Mouse (Mus musculus): ENCODE measurements around the gene Cdh13. TPM values are rescaled to one million over a fixed set of nuclear protein-coding genes. Genes with fewer than 3 reads are reported as not detected.
A peak's percentile ranks its signal among the peaks of the same experiment; 100 is the strongest.

The Cdh13 gene
- polyA plus RNA-seq, 1 experiment from 2014 or later = 5.6 TPM

DNA sequence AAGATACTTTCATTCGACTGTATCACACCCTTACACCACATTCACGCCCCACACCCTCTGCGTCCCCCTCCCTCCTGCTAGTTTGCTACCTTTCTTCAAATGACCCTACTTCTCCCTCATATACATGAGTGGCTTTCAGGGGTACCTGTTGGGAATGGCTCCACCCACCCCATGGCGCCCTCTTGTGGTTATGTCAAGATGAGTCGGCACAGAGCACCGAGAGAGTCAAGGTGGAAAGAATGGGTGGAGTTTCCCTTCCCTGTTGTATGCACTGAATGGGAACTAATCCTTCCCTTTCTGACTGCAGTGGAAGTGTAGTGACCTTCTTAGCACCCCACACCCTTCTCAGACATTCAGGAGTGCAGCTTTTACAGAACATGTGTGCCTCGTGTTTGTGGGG is 51.4 kb downstream of the Cdh13 start:
- Histone ChIP-seq H3K9me3 (ENCODE audit: control insufficient read depth) (no peaks in the 10 kb centered on the region), H3K4me3 (ENCODE audit: low read depth, low read length) (no peak overlapping the region), H3K9ac (ENCODE audit: low read depth, low read length) (no peak overlapping the region), H3K27me3 (replicated peaks; ENCODE audit: control insufficient read depth, insufficient read depth, low read length) (no peaks in the 10 kb centered on the region), H3K4me1 (replicated peaks; ENCODE audit: control insufficient read depth, insufficient read depth, low read length) (no peaks in the 10 kb centered on the region), H3K4me2 (replicated peaks; ENCODE audit: low read depth) (no peak overlapping the region), H3K27ac (ENCODE audit: low read depth, low read length) (no peak overlapping the region), H3K36me3 (ENCODE audit: control insufficient read depth, insufficient read depth) (no peaks in the 10 kb centered on the region)
- 78% methylated on average over 7 of the region's 7 CpGs for WGBS
- no peak for ATAC-seq
- peak; percentile 41; the same call in 1 of the 2 replicates for TF ChIP-seq CTCF (IDR thresholded peaks at IDR 0.05; ENCODE audit: low read depth)

DNA sequence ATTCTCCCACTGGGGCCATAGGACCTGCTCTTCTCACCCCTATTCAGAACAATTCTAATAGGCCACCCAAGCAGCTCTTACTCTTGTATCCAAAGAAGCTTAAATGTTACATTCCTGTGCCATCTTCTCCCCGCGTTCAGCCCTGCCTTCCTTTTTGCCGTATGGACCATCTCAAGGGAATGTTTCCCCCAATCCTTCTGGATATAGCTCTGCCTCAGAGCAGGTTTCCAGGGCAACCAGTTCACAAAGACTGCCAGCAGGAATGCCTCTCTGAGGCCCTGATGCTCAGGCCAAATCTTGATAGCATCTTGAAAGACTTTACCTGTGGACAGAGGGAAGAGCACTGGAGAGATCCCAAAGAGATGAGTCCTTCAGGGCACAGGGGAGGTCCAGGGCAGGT is 56.2 kb downstream of the Cdh13 start:
- no peak for ATAC-seq
- H3K27ac ChIP-seq (ENCODE audit: low read depth, low read length) = no peak overlapping the region
- H3K36me3 ChIP-seq (ENCODE audit: control insufficient read depth, insufficient read depth) = no peaks in the 10 kb centered on the region
- H3K27me3 ChIP-seq (replicated peaks; ENCODE audit: control insufficient read depth, insufficient read depth, low read length) = no peaks in the 10 kb centered on the region
- H3K4me3 ChIP-seq (ENCODE audit: low read depth, low read length) = no peak overlapping the region
- no peak overlapping the region for H3K4me2 ChIP-seq (replicated peaks; ENCODE audit: low read depth)
- H3K9me3 ChIP-seq (ENCODE audit: control insufficient read depth) = no peaks in the 10 kb centered on the region
- H3K4me1 ChIP-seq (replicated peaks; ENCODE audit: control insufficient read depth, insufficient read depth, low read length) = no peaks in the 10 kb centered on the region
- no peak for TF ChIP-seq CTCF (IDR thresholded peaks at IDR 0.05; ENCODE audit: low read depth)
- H3K9ac ChIP-seq (ENCODE audit: low read depth, low read length) = no peak overlapping the region
- WGBS = 76% methylated on average over 3 of the region's 3 CpGs

DNA sequence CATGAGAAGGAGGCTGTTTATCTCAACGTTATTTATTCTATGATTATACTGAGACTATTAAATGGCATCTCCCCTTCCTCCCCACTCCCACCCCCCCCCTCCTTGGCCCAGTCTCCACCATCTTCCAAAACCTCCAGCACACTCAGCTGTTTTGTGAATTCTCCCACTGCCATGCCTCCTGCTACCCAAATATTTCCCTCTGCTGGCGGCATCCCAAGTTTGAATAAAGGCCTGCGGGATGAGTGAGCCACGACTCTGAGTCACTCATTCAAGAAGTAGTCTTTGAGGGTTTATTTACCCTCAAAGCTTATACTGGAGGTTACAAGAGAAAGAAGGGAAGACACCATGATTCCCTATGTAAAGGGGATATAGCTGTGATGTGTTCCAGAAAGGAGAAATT is 59.7 kb downstream of the Cdh13 start:
- no peak for TF ChIP-seq CTCF (IDR thresholded peaks at IDR 0.05; ENCODE audit: low read depth)
- Histone ChIP-seq H3K4me2 (replicated peaks; ENCODE audit: low read depth) (no peak overlapping the region), H3K9ac (ENCODE audit: low read depth, low read length) (no peak overlapping the region), H3K4me1 (replicated peaks; ENCODE audit: control insufficient read depth, insufficient read depth, low read length) (no peaks in the 10 kb centered on the region; the same call in 1 of the 2 replicates), H3K27ac (ENCODE audit: low read depth, low read length) (no peak overlapping the region), H3K9me3 (ENCODE audit: control insufficient read depth) (no peaks in the 10 kb centered on the region), H3K4me3 (ENCODE audit: low read depth, low read length) (no peak overlapping the region), H3K36me3 (ENCODE audit: control insufficient read depth, insufficient read depth) (no peaks in the 10 kb centered on the region), H3K27me3 (replicated peaks; ENCODE audit: control insufficient read depth, insufficient read depth, low read length) (no peaks in the 10 kb centered on the region)
- 62% methylated on average over 4 of the region's 4 CpGs for WGBS
- no peak for ATAC-seq

DNA sequence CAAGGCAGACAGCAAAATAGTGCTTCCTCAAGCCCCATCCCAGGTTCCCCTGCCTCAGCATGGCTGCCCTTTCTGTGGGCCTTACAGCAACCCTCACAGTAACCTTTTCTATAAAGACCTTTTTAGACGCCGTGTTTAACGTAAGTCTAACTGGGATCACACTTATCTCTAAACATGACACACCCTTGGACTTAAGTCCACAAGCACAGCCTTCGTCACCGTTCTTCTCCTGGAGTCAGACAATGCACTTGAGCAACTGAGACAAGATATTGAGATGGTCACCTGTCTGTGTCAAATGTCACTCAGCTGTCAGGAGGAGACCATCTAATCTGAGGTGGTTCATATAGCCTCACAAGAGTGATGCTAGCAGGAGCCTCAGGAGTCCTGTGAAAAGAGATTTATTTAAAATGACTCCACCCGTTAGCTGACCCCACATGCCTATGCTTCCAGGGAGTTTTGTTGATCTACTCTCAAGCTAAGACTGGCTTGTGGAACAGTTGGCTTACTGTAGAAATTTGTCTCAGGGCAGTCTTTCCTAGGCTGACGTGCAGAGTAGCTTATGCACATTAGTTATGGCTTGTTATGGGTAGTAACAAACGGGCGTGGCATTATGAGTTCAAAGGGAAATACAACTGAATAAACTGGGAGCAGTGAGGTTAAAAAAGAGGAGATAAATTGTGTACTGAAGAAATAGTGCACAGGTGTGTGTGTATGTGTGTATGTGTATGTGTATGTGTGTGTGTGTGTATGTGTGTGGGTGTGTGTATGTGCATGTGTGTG is 65.4 kb downstream of the Cdh13 start:
- WGBS = 48% methylated on average over 9 of the region's 9 CpGs
- Histone ChIP-seq H3K4me2 (replicated peaks; ENCODE audit: low read depth) (peak overlapping the region; percentile 21; the same call in 1 of the 2 replicates), H3K9me3 (ENCODE audit: control insufficient read depth) (no peaks in the 10 kb centered on the region), H3K27me3 (replicated peaks; ENCODE audit: control insufficient read depth, insufficient read depth, low read length) (no peaks in the 10 kb centered on the region), H3K4me1 (replicated peaks; ENCODE audit: control insufficient read depth, insufficient read depth, low read length) (no peaks in the 10 kb centered on the region; the same call in 1 of the 2 replicates), H3K9ac (ENCODE audit: low read depth, low read length) (no peak overlapping the region), H3K27ac (ENCODE audit: low read depth, low read length) (no peak overlapping the region), H3K36me3 (ENCODE audit: control insufficient read depth, insufficient read depth) (no peaks in the 10 kb centered on the region), H3K4me3 (ENCODE audit: low read depth, low read length) (no peak overlapping the region)
- peak; percentile 75 for ATAC-seq
- TF ChIP-seq CTCF (IDR thresholded peaks at IDR 0.05; ENCODE audit: low read depth) = no peak

DNA sequence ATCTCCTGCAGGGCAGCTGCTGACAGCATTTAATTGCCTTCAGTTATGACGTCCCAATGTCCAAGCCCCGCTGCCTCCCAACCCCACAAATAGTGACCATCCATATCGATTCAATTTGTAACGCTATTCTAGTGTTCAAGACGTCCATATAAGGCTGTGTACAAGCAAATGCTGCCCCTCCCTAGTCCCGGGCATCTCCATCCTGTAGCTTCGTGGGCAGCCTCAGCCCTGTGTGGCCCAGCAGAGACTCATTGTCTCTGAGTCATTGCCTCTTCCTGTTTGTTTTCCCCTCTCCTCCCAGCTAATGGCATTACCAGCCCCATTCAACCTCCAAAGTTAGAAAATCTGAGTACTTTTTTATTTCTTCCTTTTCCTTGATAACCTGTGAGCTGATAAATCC is 66.6 kb downstream of the Cdh13 start:
- ATAC-seq = no peak
- Histone ChIP-seq H3K4me1 (replicated peaks; ENCODE audit: control insufficient read depth, insufficient read depth, low read length) (no peaks in the 10 kb centered on the region; the same call in 1 of the 2 replicates), H3K36me3 (ENCODE audit: control insufficient read depth, insufficient read depth) (no peaks in the 10 kb centered on the region), H3K9ac (ENCODE audit: low read depth, low read length) (no peak overlapping the region), H3K27ac (ENCODE audit: low read depth, low read length) (no peak overlapping the region), H3K4me3 (ENCODE audit: low read depth, low read length) (no peak overlapping the region), H3K9me3 (ENCODE audit: control insufficient read depth) (no peaks in the 10 kb centered on the region), H3K27me3 (replicated peaks; ENCODE audit: control insufficient read depth, insufficient read depth, low read length) (no peaks in the 10 kb centered on the region), H3K4me2 (replicated peaks; ENCODE audit: low read depth) (no peak overlapping the region)
- TF ChIP-seq CTCF (IDR thresholded peaks at IDR 0.05; ENCODE audit: low read depth) = no peak
- 66% methylated on average over 7 of the region's 7 CpGs for WGBS

DNA sequence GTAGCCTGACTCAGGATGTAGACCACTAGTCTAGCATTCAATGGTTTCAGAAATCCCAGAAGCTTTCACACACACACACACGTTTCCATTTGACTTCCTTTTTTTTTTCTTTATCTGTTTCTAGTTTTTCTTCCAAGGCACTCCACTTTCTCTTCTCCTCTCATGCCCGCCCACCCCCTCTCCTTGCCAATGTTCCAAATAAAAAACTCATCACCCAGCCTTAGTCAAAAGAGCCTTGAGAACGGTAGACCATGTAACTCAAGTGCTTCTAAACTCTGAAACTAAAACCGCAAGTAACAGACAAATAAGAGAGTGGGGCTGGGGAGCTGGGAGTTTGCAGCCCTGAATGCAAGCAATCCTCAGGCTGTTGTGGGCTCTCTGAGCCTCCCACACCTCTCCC is 69.5 kb downstream of the Cdh13 start:
- no peak overlapping the region for H3K27ac ChIP-seq (ENCODE audit: low read depth, low read length)
- H3K9ac ChIP-seq (ENCODE audit: low read depth, low read length) = no peak overlapping the region
- WGBS = 83% methylated on average over 4 of the region's 4 CpGs
- H3K4me3 ChIP-seq (ENCODE audit: low read depth, low read length) = no peak overlapping the region
- no peak for ATAC-seq
- H3K4me1 ChIP-seq (replicated peaks; ENCODE audit: control insufficient read depth, insufficient read depth, low read length) = no peaks in the 10 kb centered on the region; the same call in 1 of the 2 replicates
- no peaks in the 10 kb centered on the region for H3K9me3 ChIP-seq (ENCODE audit: control insufficient read depth)
- no peaks in the 10 kb centered on the region for H3K27me3 ChIP-seq (replicated peaks; ENCODE audit: control insufficient read depth, insufficient read depth, low read length)
- no peak overlapping the region for H3K4me2 ChIP-seq (replicated peaks; ENCODE audit: low read depth)
- no peaks in the 10 kb centered on the region for H3K36me3 ChIP-seq (ENCODE audit: control insufficient read depth, insufficient read depth)
- no peak for TF ChIP-seq CTCF (IDR thresholded peaks at IDR 0.05; ENCODE audit: low read depth)
